Mouse (Mus musculus) limb, embryonic 15.5 days (tissue): Measurements from ENCODE around the gene Scrn3. TPM values are rescaled to one million over a fixed set of nuclear protein-coding genes. Genes with fewer than 3 reads are reported as not detected.

Experiments used
- ATAC-seq: fragments of 200-750 bp; cut with Nextera tagmentation; 2 replicates; pipeline ENCODE4 v1.8.0; 2017; ENCODE audit warnings: low read depth, moderate TSS enrichment; ENCODE audit not compliant: insufficient number of reproducible peaks, low FRiP score, low TSS enrichment
- H3K27ac ChIP-seq: fragments of 300-500 bp; sonication (generic); 2 replicates; pipeline ENCODE4 v1.5.1; 2015; ENCODE audit warnings: moderate library complexity, mild to moderate bottlenecking, inconsistent platforms
- H3K27me3 ChIP-seq: fragments of 300-500 bp; sonication (generic); 2 replicates; pipeline ENCODE4 v1.6.1; 2015; ENCODE audit warnings: inconsistent platforms
- H3K36me3 ChIP-seq: fragments of 300-500 bp; sonication (generic); 2 replicates; pipeline ENCODE4 v1.6.1; 2015; ENCODE audit warnings: inconsistent platforms
- H3K4me1 ChIP-seq: fragments of 300-500 bp; sonication (generic); 2 replicates; pipeline ENCODE4 v1.6.1; 2015; ENCODE audit warnings: inconsistent platforms
- H3K4me2 ChIP-seq: fragments of 300-500 bp; sonication (generic); 2 replicates; pipeline ENCODE4 v1.6.1; 2015; ENCODE audit warnings: mild to moderate bottlenecking, inconsistent platforms
- H3K4me3 ChIP-seq: fragments of 300-500 bp; sonication (generic); 2 replicates; pipeline ENCODE4 v1.5.1; 2015; ENCODE audit warnings: mild to moderate bottlenecking, inconsistent platforms
- H3K9ac ChIP-seq: fragments of 300-500 bp; sonication (generic); 2 replicates; pipeline ENCODE4 v1.6.1; 2015; ENCODE audit warnings: inconsistent platforms
- H3K9me3 ChIP-seq: fragments of 300-500 bp; sonication (generic); 2 replicates; pipeline ENCODE4 v1.6.1; 2016; ENCODE audit warnings: inconsistent platforms
- WGBS: fragments of 180-500 bp; shearing (Covaris S2); methylation state at CpG from one replicate; pipeline ENCODE4 v1.1.7; 2015; 5-methylcytosine and 5-hydroxymethylcytosine counted together
- polyA plus RNA-seq: library from polyadenylated mRNA; unstranded; fragments of >200 nt; fragmentation: Nextera tagmentation; extraction: Ambion mirVana; gene quantifications from 2 replicates; pipeline ENCODE4 v1.2.1, GENCODE M21; 2015

Gene Scrn3
- polyA plus RNA-seq, 1 experiment from 2014 or later, result 13.9 TPM

DNA sequence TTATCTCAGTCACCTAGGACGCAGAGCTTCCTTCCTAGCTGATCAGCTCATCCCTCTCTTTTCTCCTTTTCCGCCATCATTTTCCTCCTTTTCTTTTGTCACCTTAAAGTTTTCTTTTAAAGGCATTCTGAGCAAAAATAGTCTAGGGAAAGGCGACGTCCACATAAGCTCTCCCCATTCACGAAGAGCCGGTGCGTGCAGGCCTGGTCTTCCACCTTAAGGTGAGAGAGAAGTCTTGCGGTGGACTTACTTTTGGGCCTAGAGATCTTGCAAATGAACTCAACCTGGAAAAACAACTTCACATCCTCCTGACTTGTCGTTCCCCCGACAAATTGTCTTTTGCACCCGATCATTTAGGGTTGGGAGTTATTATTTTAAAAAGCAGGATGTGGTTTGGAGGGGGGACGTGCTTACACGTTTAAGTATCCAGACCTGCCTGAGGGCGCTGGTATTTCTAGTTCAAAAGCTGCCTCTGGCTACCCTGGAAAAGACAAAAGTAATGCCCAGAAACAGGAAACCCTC is 42.3 kb upstream of the Scrn3 start:
- Histone ChIP-seq H3K9ac (no peak overlapping the region), H3K4me2 (no peak overlapping the region), H3K27me3 (peaks cover 87% of the 10 kb centered on the region), H3K4me3 (no peak overlapping the region; the same call in 1 of the 2 replicates), H3K9me3 (no peaks in the 10 kb centered on the region), H3K36me3 (no peaks in the 10 kb centered on the region), H3K4me1 (peaks cover 50% of the 10 kb centered on the region), H3K27ac (no peak overlapping the region)
- WGBS, result 13% methylated on average over 14 of the region's 14 CpGs
- ATAC-seq, result no peak

DNA sequence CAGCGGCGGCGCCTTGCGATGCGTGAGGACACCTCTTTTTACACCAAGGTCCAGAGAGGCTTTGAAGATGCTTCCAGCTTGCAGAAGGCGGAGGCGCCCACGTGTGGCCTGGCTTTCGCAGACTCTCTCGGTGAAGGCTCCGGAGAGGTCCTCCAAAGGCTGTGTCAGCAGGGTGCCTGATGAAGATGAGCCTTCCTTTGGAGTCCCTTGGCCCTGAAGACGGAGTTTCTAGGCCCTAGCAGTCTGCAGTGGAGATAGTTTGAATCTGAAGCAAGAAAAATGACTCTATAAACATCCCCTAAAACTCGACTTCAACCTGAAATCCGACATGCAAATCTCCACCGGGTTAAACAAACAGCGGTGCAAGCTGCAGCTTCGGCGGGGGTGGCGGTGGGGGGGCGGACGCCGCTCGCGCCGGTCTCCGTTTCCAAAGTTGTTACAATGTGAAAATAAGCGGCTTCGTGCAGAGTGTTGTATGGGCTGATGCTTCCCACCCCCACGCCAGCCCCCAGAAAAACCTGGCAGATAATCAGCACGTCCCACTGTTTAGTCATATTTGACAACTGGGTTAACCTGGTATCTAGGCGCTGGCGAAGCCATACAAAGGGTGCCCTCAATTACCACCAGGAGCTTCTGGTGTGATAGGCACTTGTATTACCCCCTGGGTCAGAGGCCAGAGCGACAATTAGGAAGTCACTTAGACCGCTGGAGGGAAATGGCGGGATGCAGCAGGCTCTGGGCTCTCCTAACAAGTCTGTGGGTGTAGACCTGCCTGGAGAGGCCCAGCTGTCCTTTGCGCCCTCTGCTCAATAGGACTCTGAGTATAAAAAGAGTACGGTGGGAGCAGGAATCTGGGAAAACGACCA is 41.6 kb upstream of the Scrn3 start:
- H3K9me3 ChIP-seq, result no peaks in the 10 kb centered on the region
- peaks cover 83% of the 10 kb centered on the region for H3K27me3 ChIP-seq
- H3K4me1 ChIP-seq, result peaks cover 50% of the 10 kb centered on the region
- H3K4me2 ChIP-seq, result peak overlapping the region; percentile 17
- WGBS, result 7% methylated on average over 38 of the region's 38 CpGs
- no peak for ATAC-seq
- no peak overlapping the region for H3K27ac ChIP-seq
- H3K9ac ChIP-seq, result no peak overlapping the region
- peak overlapping the region; percentile 3; the same call in 1 of the 2 replicates for H3K4me3 ChIP-seq
- no peaks in the 10 kb centered on the region for H3K36me3 ChIP-seq

DNA sequence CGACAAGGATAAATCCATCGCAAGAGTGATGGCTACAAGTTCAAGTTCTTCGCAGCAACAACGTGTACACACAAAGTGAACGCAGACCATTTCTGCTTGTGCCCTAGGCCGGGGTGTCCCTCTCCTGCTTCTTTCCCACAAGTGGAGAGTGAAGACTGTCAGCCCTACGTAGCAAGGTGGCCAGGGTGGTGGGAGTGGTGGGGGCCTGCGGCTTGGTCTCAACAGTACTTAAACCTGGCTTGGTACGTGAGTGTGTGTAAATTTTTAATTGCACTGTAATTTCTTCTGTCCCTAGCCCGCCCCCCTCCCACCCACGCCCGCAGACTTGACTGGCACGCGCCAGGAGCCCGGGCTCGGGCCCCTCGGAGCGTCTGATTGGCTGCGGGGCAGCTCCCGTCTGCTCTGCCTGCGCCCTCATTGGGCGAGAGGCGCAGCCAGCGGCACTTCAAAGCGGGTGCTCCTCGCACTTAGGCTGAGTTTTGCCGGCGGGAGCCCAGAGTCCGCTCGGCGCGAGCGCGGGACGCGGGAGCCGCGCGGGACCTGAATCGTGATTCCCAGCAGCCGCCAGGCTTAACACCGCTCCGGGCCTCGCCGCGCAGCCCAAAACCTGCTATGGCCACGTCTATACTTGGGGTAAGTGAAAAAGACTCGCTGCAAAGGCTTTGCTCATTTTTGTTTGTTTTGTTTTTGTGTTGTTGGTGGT is 40.8 kb upstream of the Scrn3 start, which contains the start of gene Sp9:
Gene Sp9, plus strand, starts transcription at position 467 of the 703 bp plus-strand sequence.
- H3K27ac ChIP-seq, result 0 out of 2 replicates have a peak within 1 kb of the TSS, but pooled peaks have one; percentile 27

DNA sequence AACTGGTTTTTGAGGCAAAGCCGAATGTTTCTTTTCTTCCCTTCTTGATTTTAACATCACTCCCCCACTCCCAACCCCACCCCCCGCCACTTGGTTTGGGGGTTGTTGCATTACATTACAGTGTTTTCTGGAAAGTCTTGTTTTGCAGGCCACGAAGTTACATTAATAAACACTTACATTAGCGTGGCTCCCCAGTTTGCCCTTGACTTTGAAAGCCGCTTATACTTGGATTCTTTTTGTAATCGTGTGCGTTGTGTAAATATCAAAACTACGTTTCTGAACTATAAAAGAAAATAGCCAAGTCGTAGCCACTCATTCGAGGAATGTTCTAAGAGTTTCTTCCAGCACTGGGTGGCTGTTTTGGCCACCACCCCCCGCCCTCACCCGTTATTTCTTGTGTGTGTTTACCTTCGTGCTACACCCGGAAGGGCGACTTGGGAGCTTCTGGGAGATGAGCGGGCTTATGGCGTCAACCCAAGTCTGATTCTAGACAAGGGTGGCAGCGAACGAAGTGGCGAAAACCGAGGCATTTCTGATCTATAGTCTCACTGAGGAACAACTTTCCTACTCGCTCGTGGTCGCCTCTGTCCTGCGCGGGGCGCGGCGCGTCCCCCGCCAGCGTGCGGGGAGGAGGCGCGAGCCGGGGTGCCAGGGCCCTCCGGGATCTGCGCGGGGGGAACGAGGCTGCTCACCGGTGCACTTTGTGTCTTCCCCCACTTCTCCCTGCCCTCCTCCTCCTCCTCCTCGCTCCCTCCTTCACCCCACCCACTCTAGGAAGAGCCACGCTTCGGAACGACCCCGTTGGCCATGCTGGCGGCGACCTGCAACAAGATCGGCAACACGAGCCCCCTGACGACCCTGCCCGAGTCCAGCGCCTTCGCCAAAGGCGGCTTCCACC is 39.8 kb upstream of the Scrn3 start:
- H3K4me2 ChIP-seq, result peak overlapping the region; percentile 81
- peak overlapping the region; percentile 21 for H3K9ac ChIP-seq
- H3K4me1 ChIP-seq, result peaks cover 58% of the 10 kb centered on the region
- no peak for ATAC-seq
- H3K9me3 ChIP-seq, result no peaks in the 10 kb centered on the region
- H3K36me3 ChIP-seq, result no peaks in the 10 kb centered on the region
- H3K27ac ChIP-seq, result 0 out of 2 replicates have a peak overlapping the region, but pooled peaks have one; percentile 27
- under 1% methylated on average over 55 of the region's 55 CpGs for WGBS
- H3K4me3 ChIP-seq, result peak overlapping the region; percentile 47
- peaks cover 85% of the 10 kb centered on the region for H3K27me3 ChIP-seq

More for the DNA sequence above, 40.8 kb upstream of the Scrn3 start, which contains the start of gene Sp9:
- H3K4me3 ChIP-seq, result peak within 1 kb of the TSS; percentile 47
- peak; percentile 72; the same call in 1 of the 2 replicates for ATAC-seq
- H3K36me3 ChIP-seq, result no peaks in the 10 kb centered on the region
- peaks cover 83% of the 10 kb centered on the region for H3K27me3 ChIP-seq
- WGBS, result under 1% methylated on average over 48 of the region's 48 CpGs
- peak within 1 kb of the TSS; percentile 81 for H3K4me2 ChIP-seq
- no peaks in the 10 kb centered on the region for H3K9me3 ChIP-seq
- H3K4me1 ChIP-seq, result peaks cover 50% of the 10 kb centered on the region
- H3K9ac ChIP-seq, result no peak within 1 kb of the TSS

DNA sequence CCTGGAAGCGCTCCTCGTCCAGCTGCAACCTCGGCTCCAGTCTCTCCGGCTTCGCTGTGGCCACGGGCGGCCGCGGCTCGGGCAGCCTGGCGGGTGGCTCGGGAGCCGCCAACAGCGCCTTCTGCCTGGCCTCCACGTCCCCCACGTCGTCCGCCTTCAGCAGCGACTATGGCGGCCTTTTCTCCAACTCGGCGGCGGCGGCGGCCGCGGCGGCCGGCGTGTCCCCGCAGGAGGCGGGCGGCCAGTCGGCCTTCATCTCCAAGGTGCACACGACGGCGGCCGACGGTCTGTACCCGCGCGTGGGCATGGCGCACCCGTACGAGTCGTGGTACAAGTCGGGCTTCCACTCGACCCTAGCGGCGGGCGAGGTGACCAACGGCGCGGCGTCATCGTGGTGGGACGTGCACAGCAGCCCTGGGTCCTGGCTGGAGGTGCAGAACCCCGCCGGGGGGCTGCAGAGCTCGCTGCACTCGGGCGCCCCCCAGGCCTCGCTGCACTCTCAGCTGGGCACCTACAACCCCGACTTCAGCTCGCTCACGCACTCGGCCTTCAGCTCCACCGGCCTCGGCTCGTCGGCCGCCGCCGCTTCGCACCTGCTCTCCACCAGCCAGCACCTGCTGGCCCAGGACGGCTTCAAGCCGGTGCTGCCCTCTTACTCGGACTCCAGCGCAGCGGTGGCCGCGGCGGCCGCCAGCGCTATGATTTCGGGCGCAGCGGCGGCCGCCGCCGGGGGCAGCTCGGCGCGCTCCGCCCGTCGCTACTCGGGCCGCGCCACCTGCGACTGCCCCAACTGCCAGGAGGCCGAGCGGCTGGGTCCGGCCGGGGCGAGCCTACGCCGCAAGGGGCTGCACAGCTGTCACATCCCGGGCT is 38.9 kb upstream of the Scrn3 start:
- Histone ChIP-seq H3K27ac (0 out of 2 replicates have a peak overlapping the region, but pooled peaks have one; percentile 27), H3K4me2 (peak overlapping the region; percentile 81), H3K4me1 (peaks cover 58% of the 10 kb centered on the region), H3K4me3 (peak overlapping the region; percentile 47), H3K9ac (peak overlapping the region; percentile 21), H3K36me3 (no peaks in the 10 kb centered on the region), H3K9me3 (no peaks in the 10 kb centered on the region), H3K27me3 (peaks cover 83% of the 10 kb centered on the region)
- no peak for ATAC-seq
- WGBS, result under 1% methylated on average over 103 of the region's 110 CpGs

DNA sequence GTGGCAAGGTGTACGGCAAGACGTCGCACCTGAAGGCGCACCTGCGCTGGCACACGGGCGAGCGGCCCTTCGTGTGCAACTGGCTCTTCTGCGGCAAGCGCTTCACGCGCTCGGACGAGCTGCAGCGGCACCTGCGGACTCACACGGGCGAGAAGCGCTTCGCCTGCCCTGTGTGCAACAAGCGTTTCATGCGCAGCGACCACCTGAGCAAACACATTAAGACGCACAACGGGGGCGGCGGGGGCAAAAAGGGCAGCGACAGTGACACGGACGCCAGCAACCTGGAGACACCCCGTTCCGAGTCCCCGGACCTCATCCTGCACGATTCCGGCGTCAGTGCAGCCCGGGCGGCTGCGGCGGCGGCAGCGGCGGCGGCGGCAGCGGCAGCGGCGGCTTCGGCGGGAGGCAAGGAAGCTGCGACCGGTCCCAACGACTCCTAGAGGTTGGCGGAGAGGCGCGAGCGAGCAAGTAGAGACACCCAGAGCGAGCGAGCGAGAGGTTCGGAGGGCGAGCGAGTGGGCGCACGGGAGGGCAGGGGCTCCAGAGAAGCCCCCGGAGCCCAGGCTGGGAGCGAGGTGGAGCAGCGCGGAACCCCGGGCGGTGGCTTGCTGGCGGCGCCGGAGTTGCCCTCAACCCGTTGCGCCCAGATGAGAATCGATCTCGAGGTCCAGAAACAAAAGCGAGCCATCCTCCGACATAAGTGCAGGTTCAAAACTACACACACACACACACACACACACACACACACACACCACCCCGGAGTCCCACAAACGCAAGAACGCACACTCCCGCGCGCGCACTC is 38.1 kb upstream of the Scrn3 start:
- WGBS, result under 1% methylated on average over 88 of the region's 88 CpGs
- peaks cover 66% of the 10 kb centered on the region for H3K4me1 ChIP-seq

DNA sequence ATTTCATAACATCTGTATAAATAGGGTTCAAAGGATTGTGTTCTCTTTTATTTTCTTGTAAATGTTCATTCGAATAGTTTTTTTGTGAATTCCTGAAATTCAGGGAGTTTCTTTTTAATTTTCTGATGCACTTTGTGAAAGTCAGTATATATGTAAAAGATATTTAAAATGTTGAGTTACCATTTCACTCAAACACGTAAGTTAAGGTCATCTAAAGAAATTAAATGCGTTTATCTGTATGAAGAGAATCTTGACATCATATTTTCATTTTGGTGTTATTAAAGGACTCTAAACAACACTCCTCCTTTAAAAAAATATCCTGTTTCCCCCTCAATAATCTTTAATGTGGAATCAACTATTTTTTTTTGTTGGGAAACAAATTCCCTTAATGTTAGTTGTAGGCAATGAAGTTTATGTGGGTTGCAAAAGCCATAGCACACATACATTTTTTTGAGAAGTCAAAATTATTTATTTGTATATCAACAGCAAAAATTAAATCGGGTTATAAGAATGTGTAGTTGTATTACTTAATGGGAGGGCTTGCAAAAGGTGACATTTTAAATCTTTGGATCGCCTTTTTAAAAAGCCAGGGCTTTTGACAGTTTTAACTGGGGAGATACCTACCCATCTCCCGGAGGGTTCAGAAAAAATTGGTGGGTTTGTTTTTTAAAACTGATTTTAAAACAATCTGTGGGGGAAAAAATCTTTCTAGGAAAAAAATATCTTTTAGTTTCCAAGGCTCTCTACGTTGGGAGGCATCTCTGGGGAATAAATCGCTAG is 37.0 kb upstream of the Scrn3 start:
- ATAC-seq, result no peak
- Histone ChIP-seq H3K4me3 (no peak overlapping the region), H3K27me3 (peaks cover 83% of the 10 kb centered on the region), H3K4me2 (no peak overlapping the region), H3K27ac (no peak overlapping the region), H3K4me1 (peaks cover 69% of the 10 kb centered on the region), H3K9me3 (no peaks in the 10 kb centered on the region), H3K36me3 (no peaks in the 10 kb centered on the region), H3K9ac (no peak overlapping the region)
- WGBS, result 21% methylated on average over 8 of the region's 8 CpGs

More for the DNA sequence above, 38.1 kb upstream of the Scrn3 start:
- Histone ChIP-seq H3K27me3 (peaks cover 84% of the 10 kb centered on the region), H3K9ac (peak overlapping the region; percentile 28; the same call in 1 of the 2 replicates), H3K4me3 (peak overlapping the region; percentile 47), H3K4me2 (peak overlapping the region; percentile 81), H3K36me3 (no peaks in the 10 kb centered on the region), H3K9me3 (no peaks in the 10 kb centered on the region), H3K27ac (no peak overlapping the region)
- ATAC-seq, result no peak

DNA sequence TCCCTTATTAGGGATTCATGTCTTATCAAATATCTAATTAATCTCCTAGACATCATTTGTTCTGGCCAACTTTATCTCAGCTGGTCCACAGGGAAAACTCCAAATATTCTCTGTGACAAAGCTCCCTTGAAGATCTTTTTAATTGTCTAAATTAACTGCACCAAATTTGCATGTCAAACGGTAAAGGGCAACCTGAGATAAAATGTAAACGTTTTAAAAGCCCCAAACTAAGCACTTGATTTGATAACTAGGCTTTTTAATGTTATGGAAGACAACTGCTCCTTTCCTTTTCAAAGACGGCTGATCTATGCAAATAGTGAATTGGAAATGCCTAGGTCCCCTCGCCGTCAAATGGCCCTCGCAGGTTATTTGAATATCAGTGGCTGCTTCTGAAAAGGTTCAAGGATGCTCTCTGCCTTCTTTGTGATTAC is 36.2 kb upstream of the Scrn3 start:
- Histone ChIP-seq H3K4me2 (no peak overlapping the region), H3K9me3 (no peaks in the 10 kb centered on the region), H3K36me3 (no peaks in the 10 kb centered on the region), H3K4me1 (peaks cover 69% of the 10 kb centered on the region), H3K27me3 (peaks cover 83% of the 10 kb centered on the region), H3K9ac (no peak overlapping the region), H3K27ac (no peak overlapping the region), H3K4me3 (0 out of 2 replicates have a peak overlapping the region, but pooled peaks have one; percentile 2)
- WGBS, result 8% methylated on average over 6 of the region's 6 CpGs
- ATAC-seq, result no peak

DNA sequence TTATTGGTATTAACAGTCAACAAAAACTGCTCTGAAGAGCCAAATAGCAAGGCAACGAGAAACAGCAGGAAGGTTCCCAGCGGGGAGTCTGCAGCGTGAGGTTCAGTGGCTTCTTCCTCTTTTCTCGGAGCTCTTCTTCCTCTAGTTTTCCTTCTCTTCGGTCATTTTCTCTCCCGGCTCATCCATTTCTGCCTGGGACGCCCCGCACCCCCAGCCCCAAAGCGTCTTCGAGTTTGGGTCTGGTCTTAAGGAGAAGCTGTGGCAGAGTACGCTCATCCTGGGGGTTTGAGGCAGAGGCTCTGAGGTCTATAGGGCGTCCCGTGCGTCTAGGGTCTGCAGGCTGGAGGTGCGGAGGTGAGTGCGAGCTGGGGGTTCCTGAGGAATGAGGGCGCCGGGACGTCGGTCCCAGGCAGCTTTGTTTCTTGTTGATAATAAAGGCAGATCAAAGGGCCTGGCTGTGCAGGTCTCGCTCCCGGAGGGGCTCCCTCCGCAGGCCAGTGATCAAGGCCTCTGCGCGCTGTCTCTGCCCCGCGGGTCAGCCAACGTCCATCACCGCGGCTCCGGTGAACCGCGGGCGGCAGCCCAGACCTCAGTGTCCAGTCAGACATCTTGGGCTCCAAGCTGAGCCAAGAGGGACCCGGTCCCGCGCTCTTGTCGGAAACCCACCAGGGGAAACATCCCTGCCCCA is 35.2 kb upstream of the Scrn3 start:
- Histone ChIP-seq H3K9ac (no peak overlapping the region), H3K36me3 (no peaks in the 10 kb centered on the region), H3K27me3 (peaks cover 84% of the 10 kb centered on the region), H3K4me3 (peak overlapping the region; percentile 22), H3K4me1 (peaks cover 62% of the 10 kb centered on the region), H3K9me3 (no peaks in the 10 kb centered on the region), H3K4me2 (peak overlapping the region; percentile 31), H3K27ac (no peak overlapping the region)
- WGBS, result 4% methylated on average over 38 of the region's 38 CpGs
- no peak for ATAC-seq
